Mouse (Mus musculus) myocyte (in vitro differentiated cells): ENCODE data around the gene Relt. TPM values are rescaled to one million over a fixed set of nuclear protein-coding genes. Genes with fewer than 3 reads are reported as not detected.

Experiments used
- H3K27me3 ChIP-seq: one replicate; pipeline ENCODE4 v1.6.1; 2011; ENCODE audit not compliant: control insufficient read depth, insufficient read depth, insufficient read length
- H3K36me3 ChIP-seq: one replicate; pipeline ENCODE4 v1.6.1; 2011; ENCODE audit not compliant: control insufficient read depth, insufficient read depth
- H3K4me2 ChIP-seq: one replicate; pipeline ENCODE4 v1.6.1; 2011; ENCODE audit warnings: low read depth, control low read depth
- H3K4me3 ChIP-seq: one replicate; pipeline ENCODE4 v1.5.1; 2011; ENCODE audit warnings: mild to moderate bottlenecking, control low read depth, moderate library complexity
- H3K79me2 ChIP-seq: one replicate; pipeline ENCODE4 v1.6.1; 2011; ENCODE audit not compliant: control insufficient read depth, insufficient read depth
- H3ac ChIP-seq: one replicate; pipeline ENCODE4 v1.6.1; 2011; ENCODE audit not compliant: control insufficient read depth, insufficient read length
- CEBPB ChIP-seq: IDR thresholded peaks from 2 replicates; pipeline ENCODE4 v1.6.1; 2011; ENCODE audit warnings: mild to moderate bottlenecking, moderate library complexity; ENCODE audit not compliant: poor library complexity, insufficient read depth, severe bottlenecking
- E2F4 ChIP-seq: IDR thresholded peaks from one replicate; pipeline ENCODE4 v1.6.1; 2011; ENCODE audit warnings: mild to moderate bottlenecking, control low read depth, moderate library complexity; ENCODE audit not compliant: insufficient read depth
- MAX ChIP-seq: IDR thresholded peaks from one replicate; pipeline ENCODE4 v1.6.1; 2011; ENCODE audit warnings: low read depth, mild to moderate bottlenecking, control low read depth
- MYOD1 ChIP-seq, 3 experiments: IDR thresholded peaks; one replicate each; pipeline ENCODE4 v1.6.1; 2011; ENCODE audit warnings: control low read depth in 2 of 3, low read depth in 2 of 3, mild to moderate bottlenecking in 2 of 3, moderate library complexity in 1 of 3; ENCODE audit not compliant: insufficient read length in 2 of 3, control insufficient read depth in 1 of 3
- MYOG ChIP-seq, 3 experiments: IDR thresholded peaks; one replicate each; pipeline ENCODE4 v1.6.1; 2011; ENCODE audit warnings: control low read depth in 2 of 3, low read depth in 2 of 3, mild to moderate bottlenecking in 2 of 3; ENCODE audit not compliant: insufficient read length in 2 of 3, control insufficient read depth in 1 of 3, insufficient read depth in 1 of 3
- POLR2A ChIP-seq: IDR thresholded peaks from one replicate; pipeline ENCODE4 v1.6.1; 2011; ENCODE audit warnings: low read depth, mild to moderate bottlenecking, control low read depth, moderate library complexity; ENCODE audit not compliant: insufficient read length
- POLR2AphosphoS2 ChIP-seq: IDR thresholded peaks from one replicate; pipeline ENCODE4 v1.6.1; 2011; ENCODE audit warnings: low read depth, control low read depth; ENCODE audit not compliant: insufficient read length
- REST ChIP-seq: IDR thresholded peaks from one replicate; pipeline ENCODE4 v1.6.1; 2011; ENCODE audit warnings: mild to moderate bottlenecking, control low read depth, moderate library complexity; ENCODE audit not compliant: insufficient read depth, insufficient read length
- SRF ChIP-seq: IDR thresholded peaks from one replicate; pipeline ENCODE4 v1.6.1; 2011; ENCODE audit warnings: low read depth; ENCODE audit not compliant: control insufficient read depth, insufficient read length
- TCF12 ChIP-seq: IDR thresholded peaks from one replicate; pipeline ENCODE4 v1.6.1; 2011; ENCODE audit warnings: mild to moderate bottlenecking, control low read depth; ENCODE audit not compliant: poor library complexity, insufficient read depth, severe bottlenecking
- TCF3 ChIP-seq: IDR thresholded peaks from one replicate; pipeline ENCODE4 v1.6.1; 2011; ENCODE audit warnings: low read depth, control low read depth; ENCODE audit not compliant: insufficient read length
- USF1 ChIP-seq: IDR thresholded peaks from one replicate; pipeline ENCODE4 v1.6.1; 2011; ENCODE audit warnings: low read depth, mild to moderate bottlenecking, control low read depth, moderate library complexity
- polyA plus RNA-seq: library from polyadenylated mRNA; unstranded; fragments of >200 nt; fragmentation: generic; extraction: Trizol; gene quantifications from one replicate; pipeline ENCODE4 v1.2.1, GENCODE M21; 2012; ENCODE audit warnings: missing spikeins

The Relt gene
- 6.5 TPM for polyA plus RNA-seq

DNA sequence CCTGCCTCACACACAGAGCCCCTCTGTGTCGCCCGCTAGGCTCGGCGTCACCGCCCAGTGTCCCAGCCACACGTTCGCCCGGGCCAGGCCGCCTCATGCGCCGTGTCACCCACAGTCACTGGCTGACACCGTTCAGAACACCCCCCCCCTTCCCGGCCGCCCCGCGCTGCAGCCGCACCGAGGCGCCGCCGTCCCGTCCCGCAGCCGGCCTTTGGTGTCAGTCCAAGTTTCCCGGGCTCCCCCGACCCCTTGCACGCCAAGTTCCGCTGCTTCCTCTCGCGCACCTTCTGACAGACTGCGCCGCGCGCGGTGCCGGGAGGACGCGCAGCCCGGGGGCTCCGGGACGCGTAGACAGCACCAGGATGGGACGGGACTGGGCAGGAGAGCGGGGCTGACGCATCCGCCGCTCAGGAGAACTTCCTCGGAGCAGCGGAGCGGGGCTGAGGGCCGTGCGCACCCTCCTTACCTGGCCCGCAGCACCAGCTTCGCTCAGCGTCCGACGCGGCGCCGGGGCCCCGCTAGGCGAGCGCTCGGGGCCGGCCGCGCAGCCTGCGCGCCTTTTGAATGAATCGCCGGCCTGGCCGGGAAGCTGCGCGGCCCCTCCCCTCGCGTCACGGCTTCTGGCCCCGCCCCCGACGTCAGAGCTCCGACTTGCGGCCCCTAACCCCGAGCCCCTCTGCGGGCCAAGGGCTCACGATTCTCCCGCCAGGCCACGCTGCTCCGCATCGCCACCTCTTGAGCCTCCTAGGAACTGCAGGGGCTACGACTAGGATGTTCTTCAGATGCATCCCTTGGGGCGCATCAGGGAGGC is at the start of gene Relt:
TSS of gene Relt (minus strand) at position 619 of the 811 bp plus-strand sequence.
- peak within 1 kb of the TSS; percentile 75 for H3K4me2 ChIP-seq

DNA sequence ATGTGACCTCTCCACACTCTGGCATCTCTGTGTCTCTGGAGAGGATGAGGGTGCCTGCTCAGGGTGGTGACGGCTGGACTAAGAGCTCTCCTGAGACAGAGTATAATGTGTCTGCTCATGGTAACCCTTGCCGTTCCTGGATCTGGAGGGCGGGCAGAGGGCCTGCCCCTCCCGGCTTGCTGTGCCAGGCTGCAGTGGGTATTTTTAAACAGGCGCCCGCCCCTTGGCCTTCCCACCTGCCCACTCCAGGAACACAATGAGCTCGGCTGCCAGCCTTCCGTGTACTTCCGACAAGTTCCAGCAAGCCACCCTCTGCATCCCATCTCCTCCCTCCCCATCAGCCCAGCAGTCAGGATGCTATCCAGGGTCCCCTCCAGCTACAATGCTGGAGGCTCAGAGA is 48.5 kb upstream of the Relt start:
- H3K4me2 ChIP-seq: peak overlapping the region; percentile 53
- H3ac ChIP-seq: no peak overlapping the region
- no peaks in the 10 kb centered on the region for H3K27me3 ChIP-seq
- H3K79me2 ChIP-seq: peaks cover 70% of the 10 kb centered on the region
- no peaks in the 10 kb centered on the region for H3K36me3 ChIP-seq
- no peak overlapping the region for H3K4me3 ChIP-seq
- TF ChIP-seq TCF12 (no peak), SRF (no peak), POLR2A (no peak), POLR2AphosphoS2 (no peak), TCF3 (no peak), E2F4 (no peak), MAX (no peak), REST (no peak), MYOG (IDR thresholded peaks at IDR 0.05; ENCODE audit: control insufficient read depth in 1 of 3, insufficient read depth in 1 of 3, insufficient read length in 2 of 3, low read depth in 2 of 3) (peak in 1 of 3 experiments; percentile 15), MYOD1 (IDR thresholded peaks at IDR 0.05; ENCODE audit: control insufficient read depth in 1 of 3, insufficient read length in 2 of 3, low read depth in 2 of 3) (peak in 1 of 3 experiments; percentile 22), CEBPB (no peak), USF1 (no peak)

More for the DNA sequence above, at the start of gene Relt:
- TF ChIP-seq MAX: no peak
- peak; percentile 86 for TF ChIP-seq POLR2A
- TF ChIP-seq POLR2AphosphoS2: no peak
- no peak for TF ChIP-seq TCF12
- no peak for TF ChIP-seq TCF3
- no peak for TF ChIP-seq MYOD1 (IDR thresholded peaks at IDR 0.05; ENCODE audit: control insufficient read depth in 1 of 3, insufficient read length in 2 of 3, low read depth in 2 of 3)
- TF ChIP-seq USF1: no peak
- no peak for TF ChIP-seq MYOG (IDR thresholded peaks at IDR 0.05; ENCODE audit: control insufficient read depth in 1 of 3, insufficient read depth in 1 of 3, insufficient read length in 2 of 3, low read depth in 2 of 3)
- TF ChIP-seq SRF: no peak
- TF ChIP-seq CEBPB: no peak
- peak; percentile 53 for TF ChIP-seq E2F4
- no peak for TF ChIP-seq REST
- H3K27me3 ChIP-seq: no peaks in the 10 kb centered on the region
- H3K36me3 ChIP-seq: no peaks in the 10 kb centered on the region
- no peaks in the 10 kb centered on the region for H3K79me2 ChIP-seq
- peak within 1 kb of the TSS; percentile 68 for H3ac ChIP-seq
- H3K4me3 ChIP-seq: peak within 1 kb of the TSS; percentile 32

DNA sequence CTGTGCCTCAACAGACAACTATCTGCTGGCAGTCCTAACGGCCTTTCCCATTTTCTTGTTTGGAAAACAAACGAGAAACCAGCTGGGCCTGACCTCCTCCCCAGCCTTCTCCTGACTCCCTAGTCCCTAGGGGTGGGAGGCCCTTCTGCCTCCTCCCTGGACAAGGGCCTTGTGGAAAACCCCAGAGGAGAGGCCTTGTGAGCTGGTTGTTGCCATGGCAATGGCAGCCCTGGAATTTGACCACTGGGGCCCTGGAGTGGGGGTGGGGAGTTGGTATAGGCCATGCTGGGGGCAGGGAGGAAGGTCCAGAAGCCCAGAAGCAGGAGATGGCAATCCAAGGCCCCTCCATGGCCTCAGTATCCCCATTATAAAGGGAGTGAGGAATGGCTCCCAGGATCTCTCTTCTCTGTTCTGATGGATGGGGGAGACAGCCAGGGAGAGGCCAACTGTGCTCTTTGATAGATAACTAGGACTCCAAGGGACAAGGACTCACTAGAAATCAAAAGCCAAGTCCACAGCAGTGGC is 48.1 kb upstream of the Relt start:
- H3K79me2 ChIP-seq: peaks cover 74% of the 10 kb centered on the region
- peak overlapping the region; percentile 53 for H3K4me2 ChIP-seq
- no peak overlapping the region for H3ac ChIP-seq
- TF ChIP-seq MYOG (IDR thresholded peaks at IDR 0.05; ENCODE audit: control insufficient read depth in 1 of 3, insufficient read depth in 1 of 3, insufficient read length in 2 of 3, low read depth in 2 of 3) (no peak), E2F4 (no peak), MAX (no peak), CEBPB (no peak), MYOD1 (IDR thresholded peaks at IDR 0.05; ENCODE audit: control insufficient read depth in 1 of 3, insufficient read length in 2 of 3, low read depth in 2 of 3) (no peak), POLR2A (no peak)
- no peaks in the 10 kb centered on the region for H3K27me3 ChIP-seq
- no peak overlapping the region for H3K4me3 ChIP-seq
- no peaks in the 10 kb centered on the region for H3K36me3 ChIP-seq

DNA sequence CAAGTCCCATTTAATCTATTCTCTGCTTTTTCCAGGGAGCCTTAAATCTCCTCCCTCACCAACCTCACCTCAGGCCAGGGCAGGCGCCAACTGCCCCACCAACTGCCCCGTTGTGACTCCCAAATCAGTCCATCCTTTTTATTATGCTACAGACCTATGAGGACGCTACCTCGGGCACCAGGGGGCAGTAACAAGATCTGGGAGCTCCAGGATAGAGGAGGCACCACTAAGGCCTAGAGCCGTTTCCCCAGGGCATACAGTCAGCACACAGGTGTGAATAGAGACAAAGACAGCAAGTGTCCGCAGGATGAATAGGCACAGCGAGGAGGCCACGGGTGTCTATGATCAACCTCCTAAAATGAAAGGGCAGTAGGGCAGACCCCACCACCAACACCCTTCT is 45.3 kb upstream of the Relt start:
- Histone ChIP-seq H3K4me2 (peak overlapping the region; percentile 71), H3K4me3 (no peak overlapping the region), H3ac (no peak overlapping the region), H3K27me3 (no peaks in the 10 kb centered on the region), H3K79me2 (peaks cover 73% of the 10 kb centered on the region), H3K36me3 (no peaks in the 10 kb centered on the region)
- TF ChIP-seq POLR2AphosphoS2 (no peak), CEBPB (no peak)

DNA sequence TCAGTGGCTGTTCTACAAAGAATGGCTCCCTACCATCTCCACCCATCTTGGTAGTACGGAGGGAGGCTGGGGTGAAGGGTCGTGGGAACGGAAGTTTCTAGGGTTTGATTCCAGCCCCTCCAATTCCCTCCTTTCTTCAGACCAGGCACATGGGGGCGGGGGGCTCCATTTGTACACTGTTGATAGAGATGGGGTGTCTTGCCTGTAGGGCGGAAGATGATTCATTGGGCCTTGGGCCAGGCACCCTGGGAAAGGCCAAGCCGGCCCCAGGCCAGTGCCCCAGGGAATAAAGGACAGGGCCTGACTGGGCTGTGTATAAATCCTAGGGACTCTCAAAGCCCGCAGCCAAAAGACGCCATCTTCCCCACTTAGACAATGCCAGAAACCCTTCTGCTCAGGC is 44.8 kb upstream of the Relt start:
- H3K4me2 ChIP-seq: peak overlapping the region; percentile 71
- no peak overlapping the region for H3ac ChIP-seq
- TF ChIP-seq USF1 (no peak), SRF (no peak), REST (no peak), POLR2AphosphoS2 (no peak), POLR2A (no peak), CEBPB (no peak), E2F4 (no peak), TCF3 (no peak), TCF12 (no peak)
- H3K4me3 ChIP-seq: no peak overlapping the region
- H3K79me2 ChIP-seq: peaks cover 73% of the 10 kb centered on the region
- H3K36me3 ChIP-seq: no peaks in the 10 kb centered on the region
- no peaks in the 10 kb centered on the region for H3K27me3 ChIP-seq
